Mouse (Mus musculus) liver, embryonic 11.5 days (tissue): ENCODE results near the gene Gpr162. TPM values are rescaled to one million over a fixed set of nuclear protein-coding genes. Genes with fewer than 3 reads are reported as not detected.
"Not testable (repeated sequence)": the region's sequence is repeated elsewhere in the genome, so short reads cannot be mapped to it uniquely, and the experiment has no call there.

ENCODE experiments used
- ATAC-seq: fragments of 200-750 bp; cut with Nextera tagmentation; replicated peaks from 2 replicates; pipeline ENCODE4 v1.8.0; 2017; ENCODE audit warnings: moderate number of reproducible peaks, mild to moderate bottlenecking, moderate TSS enrichment, moderate library complexity; ENCODE audit not compliant: low FRiP score
- DNase-seq: peaks from one replicate; pipeline ENCODE4 v3.0.0-alpha.2; 2017; ENCODE audit warnings: low spot score
- H3K27ac ChIP-seq: fragments of 300-500 bp; sonication (generic); 2 replicates; pipeline ENCODE4 v1.5.1; 2014; ENCODE audit warnings: mild to moderate bottlenecking, low read depth, low read length, control low read depth
- H3K27me3 ChIP-seq: fragments of 300-500 bp; sonication (generic); replicated peaks from 2 replicates; pipeline ENCODE4 v1.6.1; 2014; ENCODE audit warnings: low read length, mixed read lengths; ENCODE audit not compliant: control insufficient read depth, insufficient read depth
- H3K36me3 ChIP-seq: fragments of 300-500 bp; sonication (generic); 2 replicates; pipeline ENCODE4 v1.6.1; 2014; ENCODE audit warnings: mild to moderate bottlenecking, low read length, moderate library complexity, mixed read lengths; ENCODE audit not compliant: control insufficient read depth, insufficient read depth
- H3K4me1 ChIP-seq: fragments of 300-500 bp; sonication (generic); replicated peaks from 2 replicates; pipeline ENCODE4 v1.6.1; 2014; ENCODE audit warnings: low read length, mixed read lengths; ENCODE audit not compliant: control insufficient read depth, insufficient read depth
- H3K4me2 ChIP-seq: fragments of 300-500 bp; sonication (generic); 2 replicates; pipeline ENCODE4 v1.6.1; 2014; ENCODE audit warnings: mild to moderate bottlenecking, control low read depth, moderate library complexity
- H3K4me3 ChIP-seq: fragments of 300-500 bp; sonication (generic); 2 replicates; pipeline ENCODE4 v1.5.1; 2014; ENCODE audit warnings: low read depth, low read length, control low read depth
- H3K9ac ChIP-seq: fragments of 300-500 bp; sonication (generic); 2 replicates; pipeline ENCODE4 v1.6.1; 2014; ENCODE audit warnings: low read depth, low read length, control low read depth
- H3K9me3 ChIP-seq: fragments of 300-500 bp; sonication (generic); 2 replicates; pipeline ENCODE4 v1.6.1; 2016; ENCODE audit warnings: low read length, inconsistent platforms, mixed read lengths; ENCODE audit not compliant: control insufficient read depth
- WGBS: fragments of 180-500 bp; shearing (Covaris S2); extraction: QIAGEN DNeasy Blood & Tissue Kit; methylation state at CpG from one replicate; pipeline ENCODE4 v1.1.7; 2014; 5-methylcytosine and 5-hydroxymethylcytosine counted together
- polyA plus RNA-seq: library from polyadenylated mRNA; unstranded; fragments of >200 nt; fragmentation: Nextera tagmentation; extraction: Ambion mirVana; gene quantifications from 2 replicates; pipeline ENCODE4 v1.2.1, GENCODE M21; 2014

The Gpr162 gene
- polyA plus RNA-seq, 1 experiment from 2014 or later, result 0.32 TPM

DNA sequence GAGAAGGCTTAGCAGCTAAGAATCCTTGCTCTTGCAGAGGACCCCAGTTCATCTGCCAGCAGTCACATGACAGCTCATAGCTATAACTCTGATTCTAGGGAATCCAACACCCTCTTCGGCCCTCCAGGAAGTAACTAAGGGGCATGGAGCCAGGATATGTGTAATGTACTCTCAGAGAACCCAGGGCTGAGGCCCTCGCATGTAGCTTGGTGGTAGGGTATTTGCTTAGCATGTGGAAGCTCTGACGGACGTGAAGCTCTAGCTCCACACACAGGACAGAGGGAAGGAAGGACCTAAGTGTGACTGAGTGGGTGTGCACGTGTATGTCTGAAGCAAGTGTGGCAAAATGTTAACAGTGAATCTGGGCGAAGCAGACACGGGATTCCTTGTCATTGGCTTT lies 27.4 kb downstream of the Gpr162 start:
- Histone ChIP-seq H3K4me1 (peaks cover 10% of the 10 kb centered on the region), H3K27ac (no peak overlapping the region), H3K36me3 (peaks cover 12% of the 10 kb centered on the region), H3K9me3 (no peaks in the 10 kb centered on the region), H3K4me2 (no peak overlapping the region), H3K27me3 (no peaks in the 10 kb centered on the region; the same call in 1 of the 2 replicates), H3K4me3 (no peak overlapping the region), H3K9ac (no peak overlapping the region)
- no peak for ATAC-seq
- WGBS, result 76% methylated on average over 7 of the region's 7 CpGs
- no peak for DNase-seq

GRCm38 (mm10) chr6:124835531-124835930 lies 28.3 kb downstream of the Gpr162 start:
- H3K9me3 ChIP-seq, result no peaks in the 10 kb centered on the region
- H3K4me3 ChIP-seq, result no peak overlapping the region
- 75% methylated on average over 10 of the region's 10 CpGs for WGBS
- peaks cover 12% of the 10 kb centered on the region for H3K36me3 ChIP-seq
- no peak overlapping the region for H3K4me2 ChIP-seq
- no peaks in the 10 kb centered on the region; the same call in 1 of the 2 replicates for H3K27me3 ChIP-seq
- H3K9ac ChIP-seq, result no peak overlapping the region; the same call in 1 of the 2 replicates
- peaks cover 10% of the 10 kb centered on the region for H3K4me1 ChIP-seq
- no peak for ATAC-seq
- no peak overlapping the region for H3K27ac ChIP-seq
- DNase-seq, result no peak

DNA sequence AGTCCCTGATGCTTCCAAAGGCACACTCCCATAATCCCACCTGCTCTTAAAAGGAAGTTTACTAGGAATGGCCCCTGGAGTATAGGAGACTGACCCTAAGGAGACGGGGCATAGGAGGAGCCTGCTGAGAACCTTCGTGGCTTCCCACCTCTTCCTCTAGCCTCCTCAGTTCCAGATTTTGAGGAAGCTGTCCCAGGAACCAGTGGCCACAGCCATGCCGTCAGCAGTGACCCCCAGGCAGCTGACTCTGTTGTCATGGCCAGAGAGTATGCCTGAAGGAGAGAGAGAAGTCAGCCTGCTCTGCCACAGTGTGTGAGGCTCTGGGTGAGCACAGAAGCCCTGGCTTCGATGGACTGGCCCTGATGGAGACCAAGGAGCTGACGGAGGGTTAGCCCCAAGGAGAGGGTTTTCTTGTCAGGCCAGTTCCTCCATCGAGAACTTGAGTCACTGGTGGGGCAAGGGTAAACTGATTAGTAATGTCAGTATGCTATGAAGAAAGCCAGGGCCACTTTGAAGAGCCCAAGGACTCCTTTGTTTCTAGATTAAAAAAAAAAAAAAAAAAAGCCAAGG lies 29.2 kb downstream of the Gpr162 start:
- no peak overlapping the region for H3K27ac ChIP-seq
- WGBS, result 73% methylated on average over 6 of the region's 6 CpGs

DNA sequence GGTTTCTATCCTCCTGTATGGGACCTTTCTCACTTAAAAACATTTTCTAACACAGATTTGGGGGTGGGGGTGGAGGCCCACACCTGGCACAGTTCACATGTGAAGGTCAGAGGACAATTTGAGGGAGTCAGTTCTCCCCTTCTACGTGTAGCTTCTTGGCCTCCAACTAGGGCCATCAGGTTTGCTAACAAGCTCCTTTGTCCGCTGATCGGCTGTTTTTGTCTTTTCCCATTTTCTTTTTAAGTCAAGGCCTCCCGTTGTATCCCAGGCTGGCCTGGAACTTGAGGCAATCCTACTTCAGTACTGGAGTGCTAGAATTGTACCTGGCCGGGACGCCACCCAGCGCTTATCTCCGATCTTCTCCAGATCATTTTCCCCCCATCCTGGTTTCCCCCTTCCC lies 32.1 kb downstream of the Gpr162 start:
- Histone ChIP-seq H3K4me1 (peaks cover 5% of the 10 kb centered on the region), H3K36me3 (peaks cover 12% of the 10 kb centered on the region), H3K27ac (no peak overlapping the region), H3K9me3 (no peaks in the 10 kb centered on the region), H3K9ac (no peak overlapping the region), H3K4me2 (peak overlapping the region; percentile 81; the same call in 1 of the 2 replicates), H3K4me3 (no peak overlapping the region), H3K27me3 (no peaks in the 10 kb centered on the region)
- no peak for DNase-seq
- 89% methylated on average over 8 of the region's 8 CpGs for WGBS
- no peak for ATAC-seq

More for the DNA sequence above, 29.2 kb downstream of the Gpr162 start:
- no peaks in the 10 kb centered on the region for H3K9me3 ChIP-seq
- no peak overlapping the region for H3K4me2 ChIP-seq
- H3K4me1 ChIP-seq, result peaks cover 2% of the 10 kb centered on the region
- H3K27me3 ChIP-seq, result no peaks in the 10 kb centered on the region; the same call in 1 of the 2 replicates
- DNase-seq (no peak), ATAC-seq (no peak)
- H3K4me3 ChIP-seq, result no peak overlapping the region
- H3K9ac ChIP-seq, result no peak overlapping the region
- peaks cover 12% of the 10 kb centered on the region for H3K36me3 ChIP-seq

- DNase-seq, H3K27me3 ChIP-seq, H3K4me1 ChIP-seq, H3K9me3 ChIP-seq, H3K27ac ChIP-seq, ATAC-seq: not testable (repeated sequence)
- peak overlapping the region; percentile 26; the same call in 1 of the 2 replicates for H3K9ac ChIP-seq
- H3K4me3 ChIP-seq, result peak overlapping the region; percentile 90
- H3K4me2 ChIP-seq, result peak overlapping the region; percentile 81
- H3K36me3 ChIP-seq, result peaks cover 13% of the 10 kb centered on the region
- WGBS, result 97% methylated on average over 4 of the region's 4 CpGs
Measured at GRCm38 (mm10) chr6:124831199-124831598, 32.6 kb downstream of the Gpr162 start.

GRCm38 (mm10) chr6:124829799-124830700 lies 33.7 kb downstream of the Gpr162 start:
- Histone ChIP-seq H3K27ac (peak overlapping the region; percentile 75), H3K9me3 (no peaks in the 10 kb centered on the region), H3K27me3 (no peaks in the 10 kb centered on the region), H3K4me1 (peaks cover 5% of the 10 kb centered on the region; the same call in 1 of the 2 replicates), H3K36me3 (peaks cover 22% of the 10 kb centered on the region), H3K4me3 (peak overlapping the region; percentile 90), H3K4me2 (peak overlapping the region; percentile 89), H3K9ac (peak overlapping the region; percentile 95)
- under 1% methylated on average over 38 of the region's 38 CpGs for WGBS
- DNase-seq, result peak; percentile 87
- peak; percentile 84 for ATAC-seq

- Histone ChIP-seq H3K36me3 (peaks cover 29% of the 10 kb centered on the region), H3K4me1 (peaks cover 5% of the 10 kb centered on the region; the same call in 1 of the 2 replicates), H3K27ac (peak within 1 kb of the TSS; percentile 75), H3K9ac (peak within 1 kb of the TSS; percentile 95), H3K9me3 (no peaks in the 10 kb centered on the region), H3K27me3 (no peaks in the 10 kb centered on the region), H3K4me3 (peak within 1 kb of the TSS; percentile 90), H3K4me2 (peak within 1 kb of the TSS; percentile 89)
- ATAC-seq (peak; percentile 89), DNase-seq (peak; percentile 98)
- WGBS, result under 1% methylated on average over 55 of the region's 55 CpGs
Measured at GRCm38 (mm10) chr6:124828868-124829798, 34.6 kb downstream of the Gpr162 start, which contains the start of the genes Usp5 and Cdca3. Gene Usp5, minus strand, starts transcription at chr6:124829484. Gene Cdca3, plus strand, starts transcription at chr6:124829547.

GRCm38 (mm10) chr6:124828101-124828592 lies 35.6 kb downstream of the Gpr162 start:
- no peaks in the 10 kb centered on the region for H3K9me3 ChIP-seq
- peak overlapping the region; percentile 70 for H3K9ac ChIP-seq
- WGBS, result 20% methylated on average over 10 of the region's 10 CpGs
- peak; percentile 54 for DNase-seq
- H3K4me3 ChIP-seq, result peak overlapping the region; percentile 90
- H3K4me2 ChIP-seq, result peak overlapping the region; percentile 89
- H3K36me3 ChIP-seq, result peaks cover 37% of the 10 kb centered on the region
- peak overlapping the region; percentile 39; the same call in 1 of the 2 replicates for H3K27ac ChIP-seq
- no peaks in the 10 kb centered on the region for H3K27me3 ChIP-seq
- ATAC-seq, result no peak
- peaks cover 5% of the 10 kb centered on the region; the same call in 1 of the 2 replicates for H3K4me1 ChIP-seq
